Mouse (Mus musculus) G1E (cell line): Measurements from ENCODE around the gene Mthfr.

Experiments
- CTCF ChIP-seq: IDR thresholded peaks from 2 replicates; pipeline ENCODE4 v1.5.1; 2012; ENCODE audit warnings: low read depth, low read length, inconsistent platforms, mixed read lengths
- GATA1 ChIP-seq: IDR thresholded peaks from 2 replicates; pipeline ENCODE4 v1.6.1; 2012; ENCODE audit warnings: borderline replicate concordance, low read length, inconsistent platforms, mixed read lengths
- TAL1 ChIP-seq: conservative IDR thresholded peaks from 2 replicates; pipeline ENCODE4 v1.6.1; 2012; ENCODE audit warnings: low read depth, low read length, inconsistent platforms, mixed read lengths

GRCm38 (mm10) chr4:148051046-148051776 is 12.3 kb downstream of the Mthfr start:
- TF ChIP-seq CTCF, result no peak
- TF ChIP-seq TAL1, result no peak
- TF ChIP-seq GATA1, result no peak
